ENCODE assay signal across 23 mouse cellular contexts in the genomic region with DNA sequence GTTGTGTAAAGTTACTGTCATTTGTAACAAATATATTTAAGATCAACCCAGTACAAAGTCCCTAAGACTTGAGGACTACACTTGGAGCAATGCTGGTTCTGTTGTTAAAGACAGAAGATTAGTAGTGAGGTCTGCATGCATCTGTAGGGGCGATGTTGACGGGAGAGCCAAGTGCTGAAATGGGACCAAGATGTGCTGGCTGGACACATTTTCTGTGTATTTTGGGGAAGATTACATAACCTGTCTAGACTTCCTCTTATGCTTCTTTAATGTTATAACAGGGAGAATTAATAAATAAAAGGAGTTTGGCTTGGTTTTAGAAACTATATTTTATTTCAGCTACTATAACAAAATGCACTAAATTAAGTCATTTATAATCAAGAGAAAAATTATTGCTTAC. TPM values are rescaled to one million over a fixed set of nuclear protein-coding genes. Genes with fewer than 3 reads are reported as not detected.
DNase-seq lines count a peak whose midpoint lies in the region; ATAC-seq and TF ChIP-seq lines count a peak whose summit lies in the region.
"Had no signal": no experiment of that assay in that cellular context is flagged by ENCODE, and none has a peak within 500 bp of the region (broad histone marks: within the 10 kb centered on the region; RNA-seq: fewer than 3 reads in every experiment).

No protein-coding gene starts in this region.

- no peak for TF ChIP-seq CTCF in bone marrow macrophage, adult 2 months (IDR thresholded peaks at IDR 0.05; ENCODE audit: low read depth, low read length)

- TF ChIP-seq POLR2A in bone marrow macrophage, adult 2 months (IDR thresholded peaks at IDR 0.05; ENCODE audit: borderline replicate concordance, low read depth, low read length): no peak

- ATAC-seq in megakaryocyte, adult 5-6 weeks (ENCODE audit: poor library complexity, severe bottlenecking): peak; percentile 59; the same call in 1 of the 2 replicates
- ATAC-seq: CD4-positive, CD25-positive, alpha-beta regulatory T cell, adult 4 months; forebrain, embryonic 13.5 days; forebrain, embryonic 16.5 days; hindbrain, embryonic 16.5 days; intestine, embryonic 15.5 days had no signal

- H3K4me3 ChIP-seq in bone marrow macrophage, adult 2 months (ENCODE audit: insufficient read depth, low read length): no peak overlapping the region
- H3K4me3 ChIP-seq in brown adipose tissue, adult 24 weeks (ENCODE audit: insufficient read depth, low read depth, low read length): no peak overlapping the region
- H3K4me3 ChIP-seq: forebrain, embryonic 10.5 days; forebrain, embryonic 13.5 days; hindbrain, embryonic 10.5 days; hindbrain, embryonic 13.5 days; intestine, embryonic 15.5 days had no signal

- intact Hi-C loops in heart, postnatal 25 days (cut with DNase I): loop anchor here (5.0 to 10.0 kb wide), 2 partner anchors 38 to 85 kb away; a partner anchor contains a TSS

- DNase-seq in heart, adult 11 months: peak; percentile 94
- DNase-seq in heart, postnatal 25 days (ENCODE audit: low spot score): no peak
- no peak for DNase-seq in lung, postnatal 10 days
- DNase-seq in gastrocnemius, postnatal 4 days (ENCODE audit: low spot score in 2 of 2): no peak
- DNase-seq: adrenal gland, adult 2 months; adrenal gland, postnatal 14 days; cerebellum, adult 11 months; cerebellum, adult 8-10 months; cerebellum, postnatal 10 days; gastrocnemius, postnatal 14 days; heart, postnatal 36 days; kidney, adult 11 months had no signal

- H3K27ac ChIP-seq in bone marrow macrophage, adult 2 months (ENCODE audit: insufficient read depth, low read depth, low read length): peak overlapping the region; percentile 58
- H3K27ac ChIP-seq in brown adipose tissue, adult 24 weeks (replicated peaks; ENCODE audit: low read depth, low read length): peak overlapping the region; percentile 64; the same call in 1 of the 2 replicates
- H3K27ac ChIP-seq: forebrain, embryonic 10.5 days; forebrain, embryonic 13.5 days; hindbrain, embryonic 10.5 days; hindbrain, embryonic 13.5 days; intestine, embryonic 15.5 days had no signal

- peaks cover 32% of the 10 kb centered on the region for H3K4me1 ChIP-seq in bone marrow macrophage, adult 2 months (ENCODE audit: control insufficient read depth, insufficient read depth, low read length)
- H3K4me1 ChIP-seq in brown adipose tissue, adult 24 weeks (ENCODE audit: control insufficient read depth, insufficient read depth, insufficient read length, low read length): peaks cover 7% of the 10 kb centered on the region; the same call in 1 of the 2 replicates
- H3K4me1 ChIP-seq: intestine, embryonic 15.5 days had no signal

RNA-seq across cellular contexts. Expression of a gene that starts 37.3 kb away (rescaled TPM):
- total RNA-seq in heart, postnatal 25 days (2021): 10 to 100 TPM; 25.2 to 28.8 TPM
- polyA plus RNA-seq in bone marrow macrophage, adult 2 months (2012; ENCODE audit: insufficient read depth, insufficient read length, missing spikeins): 43.2 and 48.3 TPM in 2 replicates
- 29.9 and 41.0 TPM in 2 replicates for polyA plus RNA-seq in brown adipose tissue, adult 24 weeks (2012; ENCODE audit: insufficient read depth, insufficient read length, missing spikeins)
- 11.8 and 14.1 TPM in 2 replicates for total RNA-seq in megakaryocyte, adult 5-6 weeks (2015)
- 9.3 and 10.5 TPM in 2 replicates for total RNA-seq in megakaryocyte, adult 5-6 weeks (2017)
- 10 to 100 TPM; 23.7 to 36.8 TPM for total RNA-seq in gastrocnemius, postnatal 4 days (2021)

RNA-seq across cellular contexts. Expression of a gene that starts 47.4 kb away (rescaled TPM):
- total RNA-seq in heart, postnatal 25 days (2021): 100 to 1,000 TPM; 147 to 158 TPM
- polyA plus RNA-seq in bone marrow macrophage, adult 2 months (2012; ENCODE audit: insufficient read depth, insufficient read length, missing spikeins): 176 and 183 TPM in 2 replicates
- polyA plus RNA-seq in brown adipose tissue, adult 24 weeks (2012; ENCODE audit: insufficient read depth, insufficient read length, missing spikeins): 221 and 237 TPM in 2 replicates
- 134 and 149 TPM in 2 replicates for total RNA-seq in megakaryocyte, adult 5-6 weeks (2015)
- total RNA-seq in megakaryocyte, adult 5-6 weeks (2017): 114 and 153 TPM in 2 replicates
- total RNA-seq in gastrocnemius, postnatal 4 days (2021): 100 to 1,000 TPM; 147 to 167 TPM
